Mouse (Mus musculus): ENCODE data around the gene Fen1. TPM values are rescaled to one million over a fixed set of nuclear protein-coding genes. Genes with fewer than 3 reads are reported as not detected.
A peak's percentile ranks its signal among the peaks of the same experiment; 100 is the strongest.

Gene Fen1
- polyA plus RNA-seq, 1 experiment, result 6.6 TPM

DNA sequence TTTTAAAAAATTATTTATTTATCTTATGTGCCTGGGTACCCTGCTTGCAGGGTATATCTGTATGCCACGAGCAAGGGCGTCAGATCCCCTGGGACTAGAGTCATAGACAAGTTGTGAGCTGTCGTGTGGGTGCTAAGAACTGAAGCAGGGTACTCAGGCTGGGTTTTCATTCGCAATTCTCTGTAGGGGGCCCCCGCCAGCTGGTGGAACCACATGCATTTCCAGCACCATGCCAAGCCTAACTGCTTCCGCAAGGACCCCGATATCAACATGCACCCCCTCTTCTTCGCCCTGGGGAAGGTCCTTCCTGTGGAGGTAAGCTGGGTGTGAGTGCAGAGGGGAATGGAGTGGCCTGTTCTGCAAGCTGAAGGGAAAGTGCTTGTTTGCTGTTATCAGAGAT lies 17.4 kb downstream of the Fen1 start:
- Histone ChIP-seq H3K4me1 (ENCODE audit: control insufficient read depth, insufficient read depth, low read length) (peaks cover 8% of the 10 kb centered on the region), H3K4me3 (replicated peaks; ENCODE audit: extremely low read depth, low read depth, low read length) (no peak overlapping the region)
- DNase-seq, result no peak
- TF ChIP-seq CTCF (IDR thresholded peaks at IDR 0.05; ENCODE audit: insufficient read depth, low read length) (no peak), POLR2A (IDR thresholded peaks at IDR 0.05; ENCODE audit: borderline replicate concordance, extremely low read depth, low read depth, low read length) (no peak)
- WGBS, result 96% methylated on average over 8 of the region's 8 CpGs

DNA sequence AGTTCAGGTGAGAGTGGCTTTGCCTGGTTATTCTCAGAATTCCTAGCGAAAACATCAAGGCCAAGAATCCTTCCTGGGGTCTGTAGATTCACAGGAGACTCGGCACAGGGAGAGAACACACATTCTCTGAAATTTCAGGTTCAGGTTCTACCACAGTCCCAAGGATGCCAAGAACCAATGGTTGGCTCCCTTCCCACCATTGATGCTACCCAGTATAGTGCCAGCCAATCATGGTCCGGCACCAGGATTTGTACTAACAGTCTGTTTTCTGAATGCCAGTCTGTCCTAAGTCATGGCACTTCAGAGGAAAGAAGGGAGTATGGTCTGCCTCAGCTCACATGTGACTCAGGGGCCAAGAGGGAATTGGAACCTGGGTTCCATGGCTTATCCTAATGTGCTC lies 18.1 kb downstream of the Fen1 start:
- TF ChIP-seq CTCF (IDR thresholded peaks at IDR 0.05; ENCODE audit: insufficient read depth, low read length), result no peak
- TF ChIP-seq POLR2A (IDR thresholded peaks at IDR 0.05; ENCODE audit: borderline replicate concordance, extremely low read depth, low read depth, low read length), result no peak
- Histone ChIP-seq H3K4me1 (ENCODE audit: control insufficient read depth, insufficient read depth, low read length) (peaks cover 5% of the 10 kb centered on the region), H3K4me3 (replicated peaks; ENCODE audit: extremely low read depth, low read depth, low read length) (no peak overlapping the region)
- DNase-seq, result no peak
- WGBS, result 85% methylated on average over 3 of the region's 3 CpGs

DNA sequence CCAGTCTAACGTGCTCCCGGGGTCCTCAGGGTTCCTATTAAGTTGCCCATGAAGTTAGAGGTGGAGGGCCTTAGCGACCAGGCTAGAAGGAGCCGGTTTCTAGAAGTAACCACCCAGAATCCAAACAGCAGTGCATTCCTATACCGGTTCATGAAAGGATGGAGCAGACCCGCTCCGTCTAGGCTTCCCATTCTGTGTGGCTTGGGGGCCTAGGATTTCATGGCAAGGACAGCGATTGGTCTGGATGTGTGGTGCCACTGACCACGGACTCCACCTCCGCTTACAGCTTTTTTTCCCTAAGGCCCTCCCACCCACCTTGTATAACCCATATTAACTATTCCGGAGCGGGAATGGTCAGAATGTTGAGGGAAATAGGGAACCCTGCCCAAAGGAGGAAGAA lies 19.9 kb downstream of the Fen1 start:
- H3K4me3 ChIP-seq (replicated peaks; ENCODE audit: extremely low read depth, low read depth, low read length), result peak overlapping the region; percentile 87
- DNase-seq, result peak; percentile 35
- WGBS, result 18% methylated on average over 12 of the region's 12 CpGs

DNA sequence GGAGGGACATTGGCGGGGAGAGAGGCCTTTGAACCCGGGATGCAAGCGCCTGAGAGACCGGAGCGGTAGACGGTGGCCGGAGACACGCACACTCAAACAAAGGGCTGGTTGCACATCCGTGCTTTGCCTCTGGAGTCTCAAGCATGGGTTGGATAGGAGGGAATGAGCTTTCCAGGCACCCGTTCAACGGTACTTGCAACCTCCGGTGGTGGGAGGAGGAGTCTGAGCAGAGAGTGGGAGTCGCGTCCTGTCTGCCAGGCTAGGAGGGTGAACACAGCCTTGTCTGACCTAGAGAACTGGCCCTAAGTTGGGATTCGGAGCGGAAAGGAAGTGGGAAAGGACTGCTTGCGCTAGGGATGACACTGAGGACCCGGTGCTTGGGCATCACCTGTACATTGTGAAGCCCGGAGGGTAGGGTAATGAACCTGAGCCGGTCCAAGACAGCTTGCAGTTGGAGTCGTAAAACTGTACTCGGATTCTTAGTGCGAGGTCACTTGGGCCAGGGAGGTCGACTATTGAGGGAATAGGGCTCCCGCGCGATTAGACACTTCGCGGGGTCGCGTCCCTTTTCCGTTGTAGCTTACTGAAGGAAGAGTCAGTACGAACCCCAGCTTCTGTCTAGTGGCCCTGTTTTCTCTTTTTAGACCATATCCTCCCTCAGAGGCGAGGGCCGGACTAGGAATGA lies 20.5 kb downstream of the Fen1 start:
- H3K4me3 ChIP-seq (replicated peaks; ENCODE audit: extremely low read depth, low read depth, low read length), result peak overlapping the region; percentile 87
- peak; percentile 77 for DNase-seq
- peaks cover 5% of the 10 kb centered on the region for H3K4me1 ChIP-seq (ENCODE audit: control insufficient read depth, insufficient read depth, low read length)
- WGBS, result 2% methylated on average over 35 of the region's 35 CpGs
- TF ChIP-seq CTCF (IDR thresholded peaks at IDR 0.05; ENCODE audit: insufficient read depth, low read length) (no peak), POLR2A (IDR thresholded peaks at IDR 0.05; ENCODE audit: borderline replicate concordance, extremely low read depth, low read depth, low read length) (peak; percentile 76; the same call in 1 of the 2 replicates)

More for the DNA sequence above, 19.9 kb downstream of the Fen1 start:
- peaks cover 5% of the 10 kb centered on the region for H3K4me1 ChIP-seq (ENCODE audit: control insufficient read depth, insufficient read depth, low read length)
- no peak for TF ChIP-seq CTCF (IDR thresholded peaks at IDR 0.05; ENCODE audit: insufficient read depth, low read length)
- TF ChIP-seq POLR2A (IDR thresholded peaks at IDR 0.05; ENCODE audit: borderline replicate concordance, extremely low read depth, low read depth, low read length), result peak; percentile 82; the same call in 1 of the 2 replicates

DNA sequence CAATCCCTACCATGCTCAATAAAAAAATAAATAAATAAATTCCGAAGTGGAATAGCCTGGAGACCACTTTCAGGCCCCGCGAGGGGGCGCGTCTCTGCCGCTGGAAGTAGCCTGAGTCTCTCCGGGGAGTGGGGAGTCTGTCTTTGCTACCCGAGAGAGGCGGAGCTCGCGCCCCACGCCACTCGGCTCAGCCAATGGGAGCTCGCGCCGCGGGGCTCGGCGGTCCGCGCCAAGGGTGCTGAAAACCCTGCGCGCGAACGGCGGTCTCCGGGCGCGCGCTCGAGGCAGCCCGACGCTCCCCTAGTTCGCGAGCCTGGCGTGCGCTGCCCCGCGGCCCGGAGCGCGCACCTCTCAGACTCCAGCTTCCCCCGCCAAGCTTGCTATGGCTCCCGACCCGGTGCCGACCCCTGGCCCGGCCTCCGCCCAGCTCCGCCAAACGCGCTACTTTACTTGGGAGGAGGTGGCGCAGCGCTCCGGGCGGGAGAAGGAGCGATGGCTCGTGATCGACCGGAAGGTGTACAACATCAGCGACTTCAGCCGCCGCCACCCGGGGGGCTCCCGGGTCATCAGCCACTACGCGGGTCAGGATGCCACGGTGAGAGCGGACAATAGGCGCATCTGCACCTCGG lies 21.2 kb downstream of the Fen1 start, which contains the start of gene Fads1:
Gene Fads1, plus strand, starts transcription at position 219 of the 629 bp plus-strand sequence.
- under 1% methylated on average over 70 of the region's 70 CpGs for WGBS
- DNase-seq, result peak; percentile 82
- TF ChIP-seq POLR2A (IDR thresholded peaks at IDR 0.05; ENCODE audit: borderline replicate concordance, extremely low read depth, low read depth, low read length) (peak; percentile 53; the same call in 1 of the 2 replicates), CTCF (IDR thresholded peaks at IDR 0.05; ENCODE audit: insufficient read depth, low read length) (peak; percentile 37; the same call in 1 of the 2 replicates)
- Histone ChIP-seq H3K4me1 (ENCODE audit: control insufficient read depth, insufficient read depth, low read length) (peaks cover 5% of the 10 kb centered on the region), H3K4me3 (replicated peaks; ENCODE audit: extremely low read depth, low read depth, low read length) (peak within 1 kb of the TSS; percentile 87)

DNA sequence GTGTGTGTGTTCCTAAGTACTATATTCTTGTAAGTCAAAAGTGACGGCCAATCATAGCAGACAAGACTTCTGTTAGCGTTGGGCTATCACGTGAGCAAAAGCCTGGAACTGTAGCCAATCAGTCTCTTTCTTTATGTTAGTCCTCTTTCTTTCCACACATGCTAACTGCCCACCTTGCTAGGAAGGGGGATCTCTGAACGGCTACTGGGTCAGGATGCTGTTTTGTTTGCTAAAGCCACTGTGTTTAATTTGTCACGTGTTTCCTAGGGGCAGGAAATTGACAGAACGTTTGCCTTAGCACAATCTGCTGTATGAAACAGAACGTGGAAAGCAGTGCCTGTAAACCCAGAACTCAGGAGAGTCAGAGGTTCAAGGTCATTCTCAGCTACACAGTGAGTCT lies 21.8 kb downstream of the Fen1 start:
- DNase-seq, result no peak
- H3K4me1 ChIP-seq (ENCODE audit: control insufficient read depth, insufficient read depth, low read length), result peaks cover 5% of the 10 kb centered on the region
- WGBS, result 16% methylated on average over 7 of the region's 7 CpGs
- peak overlapping the region; percentile 87 for H3K4me3 ChIP-seq (replicated peaks; ENCODE audit: extremely low read depth, low read depth, low read length)
- TF ChIP-seq CTCF (IDR thresholded peaks at IDR 0.05; ENCODE audit: insufficient read depth, low read length) (no peak), POLR2A (IDR thresholded peaks at IDR 0.05; ENCODE audit: borderline replicate concordance, extremely low read depth, low read depth, low read length) (no peak)

DNA sequence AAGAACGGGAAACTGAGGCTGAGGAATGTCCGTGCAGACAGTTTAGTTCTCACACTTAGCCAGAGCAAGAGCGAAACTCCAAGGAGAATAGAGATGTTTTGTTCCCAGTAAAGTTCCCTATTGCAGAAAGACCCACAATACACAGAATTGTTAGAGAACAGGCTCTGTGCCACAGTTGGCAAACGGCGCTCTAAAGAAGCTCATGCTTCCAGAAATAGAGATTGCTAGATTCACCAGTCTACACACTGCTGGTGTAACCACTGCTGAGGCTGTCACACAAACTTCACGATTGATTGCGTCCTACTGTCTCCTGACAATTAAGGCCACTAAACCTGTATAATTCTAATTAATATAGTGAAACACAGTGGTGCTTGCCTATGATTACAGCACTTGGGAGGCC lies 22.7 kb downstream of the Fen1 start:
- Histone ChIP-seq H3K4me1 (ENCODE audit: control insufficient read depth, insufficient read depth, low read length) (peaks cover 5% of the 10 kb centered on the region), H3K4me3 (replicated peaks; ENCODE audit: extremely low read depth, low read depth, low read length) (no peak overlapping the region)
- WGBS, result 82% methylated on average over 7 of the region's 7 CpGs
- no peak for DNase-seq
- TF ChIP-seq POLR2A (IDR thresholded peaks at IDR 0.05; ENCODE audit: borderline replicate concordance, extremely low read depth, low read depth, low read length) (no peak), CTCF (IDR thresholded peaks at IDR 0.05; ENCODE audit: insufficient read depth, low read length) (no peak)

DNA sequence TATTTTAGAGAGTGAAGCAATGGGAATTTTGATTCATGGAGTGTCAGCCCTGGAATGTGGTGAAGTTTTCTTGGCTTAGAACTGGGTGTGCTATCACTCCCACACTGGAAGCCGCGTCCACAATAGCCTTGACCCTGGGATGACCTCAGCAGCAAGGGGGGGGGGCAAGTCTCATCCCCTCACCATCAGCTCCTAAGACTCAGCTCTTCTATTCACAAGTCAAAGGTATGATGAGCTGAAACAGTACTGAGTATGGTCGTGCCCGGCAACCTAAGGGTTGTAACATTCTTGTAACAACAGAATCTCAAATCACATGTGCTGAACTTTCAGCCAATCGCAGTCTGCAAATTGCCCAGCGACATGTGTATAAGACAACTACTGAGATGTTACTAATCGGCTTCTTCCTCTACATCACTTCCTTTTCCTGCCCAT lies 27.0 kb downstream of the Fen1 start:
- Histone ChIP-seq H3K4me3 (replicated peaks; ENCODE audit: extremely low read depth, low read depth, low read length) (no peak overlapping the region), H3K4me1 (ENCODE audit: control insufficient read depth, insufficient read depth, low read length) (peaks cover under 1% of the 10 kb centered on the region)
- TF ChIP-seq POLR2A (IDR thresholded peaks at IDR 0.05; ENCODE audit: borderline replicate concordance, extremely low read depth, low read depth, low read length), result no peak
- TF ChIP-seq CTCF (IDR thresholded peaks at IDR 0.05; ENCODE audit: insufficient read depth, low read length), result no peak
- no peak for DNase-seq
- 19% methylated on average over 7 of the region's 7 CpGs for WGBS

DNA sequence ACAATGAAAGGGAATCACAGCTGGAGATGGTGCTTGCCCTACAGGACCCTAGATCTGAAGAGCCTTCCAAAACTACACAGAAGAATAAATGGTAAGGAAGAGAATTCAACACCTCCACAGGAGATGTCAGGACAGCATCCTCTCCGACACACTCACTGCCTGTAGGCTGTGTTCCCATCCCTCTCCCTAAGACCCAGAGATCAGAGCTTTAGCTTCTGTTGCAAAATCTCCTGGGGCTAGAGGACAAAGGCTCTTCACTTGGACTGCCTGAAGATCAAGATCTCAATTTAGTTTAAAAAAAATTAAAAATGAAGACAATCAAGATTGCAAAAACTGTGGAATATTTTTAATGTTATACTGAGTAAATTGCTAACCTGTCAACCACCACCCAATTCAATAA lies 27.5 kb downstream of the Fen1 start:
- Histone ChIP-seq H3K4me1 (ENCODE audit: control insufficient read depth, insufficient read depth, low read length) (no peaks in the 10 kb centered on the region; the same call in none of the 2 replicates), H3K4me3 (replicated peaks; ENCODE audit: extremely low read depth, low read depth, low read length) (no peak overlapping the region)
- 73% methylated on average over 1 of the region's 1 CpGs for WGBS
- TF ChIP-seq POLR2A (IDR thresholded peaks at IDR 0.05; ENCODE audit: borderline replicate concordance, extremely low read depth, low read depth, low read length), result no peak
- no peak for TF ChIP-seq CTCF (IDR thresholded peaks at IDR 0.05; ENCODE audit: insufficient read depth, low read length)
- no peak for DNase-seq

All from lung, adult 2 months (tissue).